Mouse (Mus musculus) liver, adult 2 months (tissue): ENCODE data around the gene Snd1.

Experiments
- CTCF ChIP-seq: fragments of 200-500 bp; IDR thresholded peaks from 2 replicates; pipeline ENCODE4 v1.5.1; 2011; ENCODE audit warnings: low read depth, low read length, control low read depth
- POLR2A ChIP-seq: fragments of 200-500 bp; IDR thresholded peaks from 2 replicates; pipeline ENCODE4 v1.6.1; 2011; ENCODE audit warnings: low read length, control low read depth; ENCODE audit not compliant: insufficient read depth; ENCODE audit errors: extremely low read depth

DNA sequence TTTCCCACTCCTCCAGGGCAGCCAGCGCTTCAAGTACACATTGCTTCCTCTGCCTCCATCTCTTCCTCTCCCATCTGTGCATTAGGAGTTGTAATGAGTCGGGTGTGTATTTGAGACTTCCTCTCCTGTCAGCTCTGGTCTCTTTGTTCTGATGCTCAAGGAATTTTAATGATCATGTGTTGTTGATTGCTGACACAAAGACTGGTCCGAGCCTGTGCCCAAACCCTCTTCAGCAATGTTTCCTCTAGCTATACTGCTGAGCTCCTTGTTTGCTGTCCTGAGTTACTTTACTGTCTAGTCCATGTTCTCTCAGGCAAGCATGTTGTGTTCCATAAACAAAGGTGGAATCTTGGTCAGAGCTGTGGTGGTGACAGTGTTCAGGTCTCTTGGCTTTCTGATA is 254.3 kb downstream of the Snd1 start:
- no peak for TF ChIP-seq CTCF
- TF ChIP-seq POLR2A: no peak
